Mouse (Mus musculus): ENCODE results near the gene Scgb1b11.
"Not testable (repeated sequence)": the region's sequence is repeated elsewhere in the genome, so short reads cannot be mapped to it uniquely, and the experiment has no call there.

DNA sequence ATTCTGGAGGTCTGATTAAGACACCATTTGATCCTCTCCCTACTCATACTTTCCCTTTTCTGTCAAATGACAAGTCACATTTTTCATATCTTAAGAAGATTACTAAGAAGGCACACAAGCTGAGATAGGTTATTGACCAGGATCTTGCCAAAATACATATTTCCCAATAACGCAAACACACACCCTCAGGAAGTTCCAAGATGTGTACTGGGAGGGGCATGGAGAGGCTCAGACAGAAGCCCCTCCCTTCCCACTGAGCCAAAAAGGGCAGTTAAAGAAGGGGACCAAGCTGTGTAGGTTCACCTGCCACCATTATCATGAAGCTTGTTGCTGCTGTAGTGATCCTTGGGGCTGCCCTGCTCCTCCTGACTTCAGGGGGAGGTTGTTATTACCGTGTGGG, at the start of gene Scgb1b11:
- not testable (repeated sequence) for TF ChIP-seq CTCF, EP300 (IDR thresholded peaks at IDR 0.05; ENCODE audit: low read depth)

All from liver, postnatal 0 days (tissue).